Comparison of ENCODE assay signal across 13 mouse cellular contexts in genomic region chr1:170506309-170506708, GRCm38 (mm10).
DNase-seq lines count a peak whose midpoint lies in the region.
"Had no signal": no experiment of that assay in that cellular context is flagged by ENCODE, and none has a peak within 500 bp of the region (broad histone marks: within the 10 kb centered on the region; RNA-seq: fewer than 3 reads in every experiment).

No protein-coding gene starts in this region.

- peak; percentile 45 to 62 for DNase-seq in frontal cortex, adult 2 months (ENCODE audit: extremely low spot score in 1 of 2, low spot score in 1 of 2)
- DNase-seq in frontal cortex, postnatal 10 days (ENCODE audit: low spot score in 2 of 2) = no peak
- DNase-seq in right cerebral cortex, adult 18-20 months = peak; percentile 68
- DNase-seq in right cerebral cortex, postnatal 4 days = no peak
- peak; percentile 30 for DNase-seq in cerebellum, adult 9-11 months
- DNase-seq in telencephalon, adult 2 months (ENCODE audit: low read depth, low spot score) = peak; percentile 84
- DNase-seq in c-Kit-positive CD71-positive TER-119-positive erythroid progenitor cells, embryonic 14.5 days (ENCODE audit: low spot score) = no peak
- DNase-seq: adrenal gland, postnatal 25 days; heart, postnatal 14 days; kidney, adult 9 months; kidney, postnatal 36 days; lung, adult 18-20 months; thymus, adult 18-20 months had no signal

Comparison
In these comparisons a context has a peak if more than half of its experiments do, and no peak if none do; other contexts are left out.
1. DNase-seq: peak in frontal cortex, adult 2 months (2 of 2), right cerebral cortex, adult 18-20 months (single experiment), cerebellum, adult 9-11 months (single experiment) and telencephalon, adult 2 months (single experiment); none in frontal cortex, postnatal 10 days (0 of 2), right cerebral cortex, postnatal 4 days (single experiment) and c-Kit-positive CD71-positive TER-119-positive erythroid progenitor cells, embryonic 14.5 days (single experiment).